Mouse (Mus musculus) G1E (cell line): ENCODE measurements around the gene Ptma. TPM values are rescaled to one million over a fixed set of nuclear protein-coding genes. Genes with fewer than 3 reads are reported as not detected.
"Not testable (repeated sequence)": the region's sequence is repeated elsewhere in the genome, so short reads cannot be mapped to it uniquely, and the experiment has no call there.

Experiments used
- ATAC-seq: 2 replicates; pipeline ENCODE4 v1.8.0; 2016; ENCODE audit warnings: mild to moderate bottlenecking; ENCODE audit not compliant: insufficient number of reproducible peaks, poor library complexity, low FRiP score, severe bottlenecking; ENCODE audit errors: extremely low read depth
- DNase-seq: peaks from one replicate; pipeline ENCODE4 v3.0.0; 2012; ENCODE audit warnings: low spot score
- H3K27me3 ChIP-seq: 2 replicates; pipeline ENCODE4 v1.6.1; 2012; ENCODE audit warnings: mild to moderate bottlenecking, low read length, inconsistent platforms; ENCODE audit not compliant: insufficient read depth
- H3K36me3 ChIP-seq: replicated peaks from 2 replicates; pipeline ENCODE3; 2012; ENCODE audit warnings: mild to moderate bottlenecking, inconsistent platforms
- H3K4me1 ChIP-seq: 2 replicates; pipeline ENCODE4 v1.6.1; 2012; ENCODE audit warnings: low read depth, low read length, inconsistent platforms, mixed read lengths; ENCODE audit not compliant: insufficient read depth
- H3K4me3 ChIP-seq: 2 replicates; pipeline ENCODE4 v1.5.1; 2012; ENCODE audit warnings: low read depth, mild to moderate bottlenecking, inconsistent platforms, low read length, moderate library complexity, mixed read lengths
- H3K9me3 ChIP-seq: replicated peaks from 2 replicates; pipeline ENCODE4 v1.6.1; 2012; ENCODE audit warnings: inconsistent platforms
- CTCF ChIP-seq: IDR thresholded peaks from 2 replicates; pipeline ENCODE4 v1.5.1; 2012; ENCODE audit warnings: low read depth, low read length, inconsistent platforms, mixed read lengths
- GATA1 ChIP-seq: IDR thresholded peaks from 2 replicates; pipeline ENCODE4 v1.6.1; 2012; ENCODE audit warnings: borderline replicate concordance, low read length, inconsistent platforms, mixed read lengths
- GATA2 ChIP-seq: IDR thresholded peaks from 2 replicates; pipeline ENCODE4 v1.6.1; 2012; ENCODE audit warnings: low read depth, low read length, inconsistent platforms, borderline replicate concordance
- POLR2AphosphoS5 ChIP-seq: IDR thresholded peaks from 2 replicates; pipeline ENCODE4 v1.6.1; 2012; ENCODE audit warnings: low read depth, low read length, inconsistent platforms; ENCODE audit not compliant: insufficient replicate concordance
- TAL1 ChIP-seq: conservative IDR thresholded peaks from 2 replicates; pipeline ENCODE4 v1.6.1; 2012; ENCODE audit warnings: low read depth, low read length, inconsistent platforms, mixed read lengths
- polyA plus RNA-seq: library from polyadenylated mRNA; stranded (reverse); fragments of >175 nt; gene quantifications from 2 replicates; pipeline ENCODE4 v1.2.3, GENCODE M21; 2012
- total RNA-seq, 2 experiments: library from RNA; stranded (forward) in 1 of 2; stranded (reverse) in 1 of 2; fragments of 200-1000 nt in 1 of 2; fragments of >200 nt in 1 of 2; fragmentation: Nextera tagmentation in 1 of 2; gene quantifications; 2 replicates each; pipeline ENCODE4 v1.2.3; 2014 to 2017

Ptma gene
- total and polyA plus RNA-seq, 3 experiments: 2,671 to 14,052 (median 4,796) TPM

- Histone ChIP-seq H3K4me3 (no peak overlapping the region; the same call in 1 of the 2 replicates), H3K9me3 (peaks cover 6% of the 10 kb centered on the region), H3K36me3 (peaks cover 58% of the 10 kb centered on the region), H3K27me3 (no peaks in the 10 kb centered on the region), H3K4me1 (peaks cover 38% of the 10 kb centered on the region)
- TF ChIP-seq GATA2: no peak
- peak; percentile 86; the same call in 1 of the 2 replicates for TF ChIP-seq POLR2AphosphoS5
- ATAC-seq: peak; percentile 16
- peak; percentile 28 for DNase-seq
Observed at GRCm38 (mm10) chr1:86531547-86532321, 5.2 kb downstream of the Ptma start.

DNA sequence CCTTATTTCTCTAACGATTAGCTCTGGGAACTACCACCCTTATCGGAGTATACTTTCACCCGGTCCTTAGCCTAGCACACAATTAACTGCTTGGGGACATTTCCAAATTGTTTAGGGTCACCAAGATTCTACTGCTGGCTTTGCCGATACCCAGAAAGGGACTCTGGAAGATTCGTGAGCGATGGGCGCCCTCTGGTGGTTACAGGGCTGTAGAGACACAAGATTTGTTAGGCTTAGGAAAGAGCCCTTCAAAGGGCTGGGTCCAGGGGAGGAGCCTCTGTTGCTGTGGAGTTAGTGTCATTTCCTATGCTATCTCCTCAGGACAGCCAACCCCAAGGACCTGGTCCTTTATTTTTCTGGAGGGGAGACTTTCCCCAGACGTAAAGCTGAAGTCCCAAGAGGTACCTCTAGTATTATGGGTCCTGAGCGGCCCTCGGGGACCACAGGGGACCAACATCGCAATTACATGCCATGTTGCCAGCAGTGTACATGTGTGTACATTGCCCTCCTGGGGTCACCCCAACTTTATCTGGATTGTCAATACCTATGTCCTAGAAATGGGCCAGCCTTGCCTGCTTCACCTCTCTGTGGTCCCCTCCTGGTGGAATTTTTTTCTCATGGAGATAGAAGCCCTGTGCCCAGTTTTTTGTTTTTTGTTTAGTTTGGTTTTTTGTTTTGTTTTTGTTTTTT lies 6.0 kb downstream of the Ptma start:
- H3K27me3 ChIP-seq: no peaks in the 10 kb centered on the region
- H3K36me3 ChIP-seq: peaks cover 55% of the 10 kb centered on the region
- ATAC-seq (peak; percentile 47), DNase-seq (peak; percentile 87)
- H3K4me1 ChIP-seq: peaks cover 38% of the 10 kb centered on the region
- H3K9me3 ChIP-seq: peaks cover 6% of the 10 kb centered on the region
- no peak overlapping the region for H3K4me3 ChIP-seq
- TF ChIP-seq POLR2AphosphoS5 (no peak; the same call in 1 of the 2 replicates), CTCF (peak; percentile 86), GATA2 (no peak), TAL1 (no peak), GATA1 (no peak)

DNA sequence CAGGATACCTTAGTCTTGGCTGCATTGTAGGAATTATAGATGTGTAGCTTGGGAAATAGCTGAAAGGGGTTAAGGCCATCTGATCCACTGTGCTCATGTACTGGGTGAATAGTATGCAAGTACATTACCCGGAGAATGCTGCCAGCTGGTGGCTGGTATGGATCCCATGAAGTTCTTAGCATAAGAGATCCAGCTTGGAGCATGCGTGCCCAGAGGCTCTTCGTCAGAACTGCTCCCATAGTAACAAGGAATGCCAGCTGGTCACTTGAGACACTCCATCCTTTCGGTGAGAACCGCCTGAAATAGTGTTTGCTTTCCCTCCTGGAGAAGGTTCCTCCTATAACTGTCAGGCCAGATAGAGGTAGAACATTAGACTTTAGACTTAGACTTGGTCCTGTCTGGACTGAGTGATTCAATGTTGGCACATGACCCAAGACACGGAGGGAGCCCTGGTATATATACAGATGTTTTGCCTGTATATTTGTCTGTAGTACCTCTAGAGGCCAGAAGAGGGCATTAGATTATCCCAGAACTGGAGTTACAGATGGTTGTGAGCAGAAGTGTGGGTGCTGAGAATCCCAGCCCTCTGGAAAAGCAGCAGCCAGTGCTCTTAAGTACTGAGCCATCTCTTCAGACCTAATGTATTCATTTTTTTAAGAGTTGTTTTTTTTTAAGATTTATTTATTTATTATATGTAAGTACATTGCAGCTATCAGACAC lies 7.0 kb downstream of the Ptma start:
- ATAC-seq (no peak), DNase-seq (no peak)
- TF ChIP-seq GATA1 (no peak), CTCF (peak; percentile 42; the same call in 1 of the 2 replicates), GATA2 (no peak), TAL1 (no peak), POLR2AphosphoS5 (peak; percentile 91; the same call in 1 of the 2 replicates)

GRCm38 (mm10) chr1:86538383-86538782 lies 11.9 kb downstream of the Ptma start:
- H3K36me3 ChIP-seq: peaks cover 31% of the 10 kb centered on the region
- DNase-seq (no peak), ATAC-seq (no peak)
- H3K4me3 ChIP-seq: no peak overlapping the region
- H3K4me1 ChIP-seq: peaks cover 8% of the 10 kb centered on the region; the same call in 1 of the 2 replicates
- peaks cover 4% of the 10 kb centered on the region for H3K9me3 ChIP-seq
- no peak for TF ChIP-seq POLR2AphosphoS5
- TF ChIP-seq CTCF: 0 out of 2 replicates have a peak, but pooled peaks have one; percentile 7
- no peaks in the 10 kb centered on the region for H3K27me3 ChIP-seq

More for the DNA sequence above, 7.0 kb downstream of the Ptma start:
- Histone ChIP-seq H3K27me3 (no peaks in the 10 kb centered on the region), H3K9me3 (peaks cover 6% of the 10 kb centered on the region), H3K4me3 (no peak overlapping the region), H3K4me1 (peaks cover 40% of the 10 kb centered on the region), H3K36me3 (peaks cover 44% of the 10 kb centered on the region)

DNA sequence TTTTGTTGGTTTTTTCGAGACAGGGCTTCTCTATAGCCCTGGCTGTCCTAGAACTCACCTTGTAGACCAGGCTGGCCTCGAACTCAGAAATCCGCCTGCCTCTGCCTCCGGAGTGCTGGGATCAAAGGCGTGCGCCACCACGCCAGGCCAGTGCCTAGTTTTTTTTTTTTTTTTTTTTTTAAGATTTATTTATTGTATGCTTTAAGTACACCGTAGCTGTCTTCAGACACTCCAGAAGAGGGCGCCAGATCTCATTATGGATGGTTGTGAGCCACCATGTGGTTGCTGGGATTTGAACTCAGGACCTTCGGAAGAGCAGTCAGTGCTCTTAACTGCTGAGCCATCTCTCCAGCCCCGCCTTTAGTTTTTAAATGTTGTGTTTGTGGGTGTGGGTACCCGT lies 13.1 kb downstream of the Ptma start:
- ATAC-seq, H3K4me1 ChIP-seq, H3K27me3 ChIP-seq, DNase-seq, H3K4me3 ChIP-seq, H3K9me3 ChIP-seq: not testable (repeated sequence)
- peaks cover 39% of the 10 kb centered on the region for H3K36me3 ChIP-seq

GRCm38 (mm10) chr1:86542584-86542983 lies 16.1 kb downstream of the Ptma start:
- H3K27me3 ChIP-seq: no peaks in the 10 kb centered on the region
- H3K9me3 ChIP-seq: no peaks in the 10 kb centered on the region
- ATAC-seq (no peak), DNase-seq (no peak)
- peaks cover 65% of the 10 kb centered on the region for H3K36me3 ChIP-seq
- H3K4me1 ChIP-seq: peaks cover 8% of the 10 kb centered on the region; the same call in 1 of the 2 replicates
- no peak for TF ChIP-seq GATA1
- no peak for TF ChIP-seq CTCF
- TF ChIP-seq POLR2AphosphoS5: no peak
- no peak for TF ChIP-seq GATA2
- no peak for TF ChIP-seq TAL1
- H3K4me3 ChIP-seq: no peak overlapping the region
